Mouse (Mus musculus) lung, postnatal 0 days (tissue): Measurements from ENCODE around the gene Bst2.

Source experiments
- CTCF ChIP-seq: IDR thresholded peaks from 2 replicates; pipeline ENCODE4 v1.5.1; 2016; ENCODE audit warnings: antibody characterized with exemption, mild to moderate bottlenecking
- EP300 ChIP-seq: IDR thresholded peaks from 2 replicates; pipeline ENCODE4 v1.6.1; 2016; ENCODE audit warnings: antibody characterized with exemption, mild to moderate bottlenecking, control low read depth

- TF ChIP-seq CTCF, result no peak
- no peak for TF ChIP-seq EP300
Measured at GRCm38 (mm10) chr8:71552770-71553169, 15.5 kb upstream of the Bst2 start.
